Mouse (Mus musculus) kidney, embryonic 15.5 days (tissue): ENCODE measurements around the gene Foxd3. TPM values are rescaled to one million over a fixed set of nuclear protein-coding genes. Genes with fewer than 3 reads are reported as not detected.

Experiments
- ATAC-seq: fragments of 200-750 bp; cut with Nextera tagmentation; replicated peaks from 2 replicates; pipeline ENCODE4 v1.8.0; 2017; ENCODE audit warnings: moderate TSS enrichment; ENCODE audit not compliant: low FRiP score
- H3K27ac ChIP-seq: fragments of 300-500 bp; sonication (generic); 2 replicates; pipeline ENCODE4 v1.5.1; 2015; ENCODE audit warnings: mild to moderate bottlenecking, inconsistent platforms
- H3K27me3 ChIP-seq: fragments of 300-500 bp; sonication (generic); 2 replicates; pipeline ENCODE4 v1.6.1; 2015; ENCODE audit warnings: inconsistent platforms
- H3K36me3 ChIP-seq: fragments of 300-500 bp; sonication (generic); 2 replicates; pipeline ENCODE4 v1.6.1; 2015; ENCODE audit warnings: inconsistent platforms
- H3K4me1 ChIP-seq: fragments of 300-500 bp; sonication (generic); 2 replicates; pipeline ENCODE4 v1.6.1; 2015; ENCODE audit warnings: inconsistent platforms
- H3K4me2 ChIP-seq: fragments of 300-500 bp; sonication (generic); 2 replicates; pipeline ENCODE4 v1.6.1; 2015; ENCODE audit warnings: moderate library complexity, mild to moderate bottlenecking, inconsistent platforms
- H3K4me3 ChIP-seq: fragments of 300-500 bp; sonication (generic); replicated peaks from 2 replicates; pipeline ENCODE4 v1.5.1; 2015; ENCODE audit warnings: mild to moderate bottlenecking, inconsistent platforms
- H3K9ac ChIP-seq: fragments of 300-500 bp; sonication (generic); 2 replicates; pipeline ENCODE4 v1.6.1; 2015; ENCODE audit warnings: mild to moderate bottlenecking, inconsistent platforms
- H3K9me3 ChIP-seq: fragments of 300-500 bp; sonication (generic); replicated peaks from 2 replicates; pipeline ENCODE4 v1.6.1; 2016; ENCODE audit warnings: inconsistent platforms
- WGBS: fragments of 180-500 bp; shearing (Covaris S2); methylation state at CpG from one replicate; pipeline ENCODE4 v1.1.7; 2015; ENCODE audit warnings: mixed read lengths; 5-methylcytosine and 5-hydroxymethylcytosine counted together
- polyA plus RNA-seq: library from polyadenylated mRNA; unstranded; fragments of >200 nt; fragmentation: Nextera tagmentation; extraction: Ambion mirVana; gene quantifications from 2 replicates; pipeline ENCODE4 v1.2.1, GENCODE M21; 2015

Foxd3 gene
- polyA plus RNA-seq, 1 experiment from 2014 or later: 0.17 TPM

DNA sequence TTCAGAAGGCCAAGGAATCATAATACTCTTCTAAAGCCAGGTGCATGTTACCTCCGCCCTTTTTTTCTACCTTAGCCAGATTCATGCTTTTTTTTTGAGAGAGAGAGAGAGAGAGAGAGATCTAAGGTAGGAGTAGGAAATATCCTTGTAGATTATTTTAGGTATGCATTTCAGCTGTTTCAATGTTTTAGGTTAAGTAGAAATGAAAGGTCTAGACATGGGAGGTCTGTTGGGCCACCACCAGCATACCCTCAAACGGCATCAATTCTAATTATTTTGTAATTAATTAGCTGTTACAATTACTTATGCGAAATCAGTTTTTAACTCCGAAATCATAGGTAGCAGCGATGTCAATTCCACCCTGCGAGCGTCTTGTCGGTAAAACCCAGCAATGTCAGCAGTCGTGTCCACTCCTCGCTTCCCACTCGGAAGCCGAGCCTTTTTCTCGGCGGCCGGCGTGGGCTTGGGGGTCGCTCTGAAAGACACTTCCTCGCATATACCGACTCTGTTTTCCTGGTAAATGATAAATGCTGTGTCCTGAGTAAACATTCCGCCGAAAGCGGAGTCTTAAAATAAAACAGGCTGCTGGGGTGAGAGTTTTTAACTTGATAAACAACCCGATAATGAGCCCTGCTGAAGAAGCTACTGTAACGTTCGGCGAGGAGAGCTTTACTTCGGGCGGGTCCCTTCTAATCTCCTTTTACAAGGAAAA, 3.4 kb downstream of the Foxd3 start:
- WGBS: 2% methylated on average over 28 of the region's 28 CpGs
- Histone ChIP-seq H3K27me3 (peaks cover 95% of the 10 kb centered on the region), H3K4me3 (no peak overlapping the region), H3K4me2 (no peak overlapping the region), H3K9ac (no peak overlapping the region), H3K9me3 (no peaks in the 10 kb centered on the region), H3K36me3 (no peaks in the 10 kb centered on the region), H3K4me1 (peaks cover 42% of the 10 kb centered on the region), H3K27ac (no peak overlapping the region)
- ATAC-seq: no peak

DNA sequence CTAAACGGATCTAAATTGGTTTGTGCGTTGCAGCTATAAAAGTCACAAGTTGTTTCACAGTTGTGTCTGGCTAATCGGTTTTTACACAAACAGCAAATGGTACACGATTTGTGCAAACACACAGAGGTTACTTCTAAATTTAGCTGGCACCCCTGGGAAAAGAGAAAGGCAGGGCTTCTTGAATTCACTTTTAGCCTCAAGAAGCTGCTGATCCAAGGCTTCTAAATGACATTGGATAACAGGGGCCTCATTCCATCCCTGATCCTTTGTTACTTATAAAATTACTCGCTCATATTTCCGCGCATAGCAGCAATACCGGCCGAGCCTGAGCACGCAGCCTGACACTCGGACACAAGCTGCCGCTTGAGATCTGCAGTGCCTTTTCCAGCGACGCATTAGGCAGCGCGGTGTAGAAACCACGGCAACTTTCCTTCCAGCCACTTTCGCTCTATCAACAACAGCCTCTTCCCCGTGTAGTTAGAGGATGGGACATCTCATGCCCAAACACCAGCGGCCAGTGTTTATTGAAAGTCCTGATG, 4.0 kb downstream of the Foxd3 start:
- H3K36me3 ChIP-seq: no peaks in the 10 kb centered on the region
- H3K27ac ChIP-seq: no peak overlapping the region
- peaks cover 42% of the 10 kb centered on the region for H3K4me1 ChIP-seq
- peaks cover 95% of the 10 kb centered on the region for H3K27me3 ChIP-seq
- no peak overlapping the region for H3K4me3 ChIP-seq
- ATAC-seq: no peak
- WGBS: under 1% methylated on average over 20 of the region's 20 CpGs
- no peaks in the 10 kb centered on the region for H3K9me3 ChIP-seq
- H3K9ac ChIP-seq: no peak overlapping the region
- H3K4me2 ChIP-seq: no peak overlapping the region

DNA sequence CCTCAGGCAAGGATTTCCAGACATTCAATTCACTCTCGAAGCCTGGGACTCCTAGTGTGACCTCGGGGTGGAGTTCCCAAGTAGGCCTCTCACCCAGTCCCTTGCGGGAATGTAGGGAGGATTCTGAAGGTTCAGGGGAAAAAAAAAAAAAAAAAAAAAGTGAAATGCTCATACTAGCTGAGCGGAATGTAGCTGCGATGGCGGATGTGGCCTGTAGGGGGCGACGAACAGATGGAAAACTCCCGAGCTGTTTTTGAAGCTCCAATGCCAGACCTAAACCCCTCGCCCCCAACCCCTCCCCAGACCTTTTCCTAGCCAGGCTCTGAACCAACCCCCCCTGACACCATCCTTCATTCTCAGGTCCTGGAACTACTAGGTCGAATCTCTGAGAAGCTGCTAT, 4.9 kb downstream of the Foxd3 start:
- WGBS: 0% methylated on average over 11 of the region's 11 CpGs
- ATAC-seq: no peak; the same call in 1 of the 2 replicates
- Histone ChIP-seq H3K4me2 (peak overlapping the region; percentile 40), H3K9ac (no peak overlapping the region), H3K27ac (no peak overlapping the region), H3K4me3 (no peak overlapping the region), H3K4me1 (peaks cover 38% of the 10 kb centered on the region), H3K36me3 (no peaks in the 10 kb centered on the region), H3K9me3 (no peaks in the 10 kb centered on the region), H3K27me3 (peaks cover 95% of the 10 kb centered on the region)

DNA sequence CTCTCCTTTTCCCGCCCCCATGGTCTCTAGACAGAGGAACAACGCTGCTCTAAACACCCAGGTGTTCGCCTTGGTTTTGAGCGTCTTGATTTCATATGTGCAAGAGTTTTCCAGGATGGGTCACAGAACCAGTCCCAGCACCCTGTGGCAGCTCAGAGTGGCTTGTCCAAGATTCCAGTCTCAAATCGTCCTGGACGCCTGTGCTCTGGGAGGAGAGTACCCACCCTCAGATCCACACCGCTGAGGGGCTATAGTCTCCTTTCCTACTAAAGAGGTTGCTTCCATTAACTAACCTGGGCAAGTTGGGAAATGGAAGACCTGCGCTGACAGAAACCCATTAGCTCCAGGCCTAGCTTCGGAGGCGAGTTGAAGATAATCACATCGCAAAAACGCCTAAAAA, 5.9 kb downstream of the Foxd3 start:
- H3K4me2 ChIP-seq: no peak overlapping the region
- no peak overlapping the region for H3K27ac ChIP-seq
- H3K9me3 ChIP-seq: no peaks in the 10 kb centered on the region
- H3K9ac ChIP-seq: no peak overlapping the region
- ATAC-seq: no peak
- 5% methylated on average over 12 of the region's 12 CpGs for WGBS
- peaks cover 88% of the 10 kb centered on the region for H3K27me3 ChIP-seq
- H3K4me1 ChIP-seq: peaks cover 28% of the 10 kb centered on the region
- no peak overlapping the region for H3K4me3 ChIP-seq
- H3K36me3 ChIP-seq: no peaks in the 10 kb centered on the region

DNA sequence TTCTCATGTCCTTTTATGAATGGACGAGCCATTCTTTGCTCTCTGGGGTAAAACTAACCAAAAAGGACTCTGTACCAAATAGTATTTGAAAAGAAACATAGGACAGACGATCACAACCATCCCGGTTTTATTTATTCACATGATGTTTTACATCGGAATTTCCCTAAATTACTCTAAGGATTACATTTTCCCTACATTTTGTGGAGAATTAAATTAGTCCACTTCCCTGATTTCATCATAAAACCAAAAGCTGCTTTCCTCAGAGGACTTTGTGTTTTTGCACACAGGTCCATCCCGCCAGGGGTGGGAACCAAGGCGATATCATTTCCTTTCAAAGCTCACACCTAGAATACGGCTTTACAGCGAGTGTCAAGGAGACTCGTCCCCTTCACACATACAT, 6.3 kb downstream of the Foxd3 start:
- Histone ChIP-seq H3K27ac (no peak overlapping the region), H3K9me3 (no peaks in the 10 kb centered on the region), H3K36me3 (no peaks in the 10 kb centered on the region), H3K9ac (no peak overlapping the region), H3K4me1 (peaks cover 24% of the 10 kb centered on the region), H3K4me2 (no peak overlapping the region), H3K27me3 (peaks cover 83% of the 10 kb centered on the region), H3K4me3 (no peak overlapping the region)
- 7% methylated on average over 9 of the region's 9 CpGs for WGBS
- ATAC-seq: no peak

DNA sequence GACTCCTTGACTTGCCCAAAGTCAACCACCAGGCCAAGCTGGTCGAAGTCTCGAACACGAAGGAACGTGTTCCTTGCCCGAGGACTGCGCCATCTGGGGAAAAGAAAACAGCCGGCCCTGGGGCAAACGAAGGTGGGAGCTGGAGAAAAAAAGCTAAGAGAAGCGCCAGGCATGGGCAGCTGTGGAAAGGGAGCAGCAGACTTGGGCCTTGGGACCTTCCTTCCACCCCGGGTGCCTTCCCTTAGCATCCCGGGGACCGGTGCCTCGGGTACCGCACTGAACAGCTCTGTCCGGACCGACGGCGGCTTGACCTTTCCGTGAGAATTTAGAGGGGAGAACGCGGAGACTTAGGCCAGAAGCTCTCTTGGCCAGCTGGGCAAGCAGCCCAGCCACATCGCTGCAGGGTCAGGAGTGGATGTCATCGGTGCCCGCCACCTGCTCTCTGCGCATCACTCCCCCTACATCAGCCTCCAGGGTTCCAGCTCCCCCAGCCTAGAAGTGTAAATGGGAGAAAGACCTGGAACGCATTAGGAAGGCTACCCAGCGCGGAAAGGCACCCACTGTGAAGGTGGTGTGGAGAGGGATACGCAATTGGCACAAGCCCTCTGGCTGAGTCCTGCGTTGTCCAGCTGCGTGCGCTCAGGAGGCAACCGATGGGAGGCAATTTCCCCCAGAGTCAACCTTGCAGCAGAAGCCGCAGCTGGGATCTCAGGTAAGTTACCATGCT, 6.9 kb downstream of the Foxd3 start:
- no peak for ATAC-seq

DNA sequence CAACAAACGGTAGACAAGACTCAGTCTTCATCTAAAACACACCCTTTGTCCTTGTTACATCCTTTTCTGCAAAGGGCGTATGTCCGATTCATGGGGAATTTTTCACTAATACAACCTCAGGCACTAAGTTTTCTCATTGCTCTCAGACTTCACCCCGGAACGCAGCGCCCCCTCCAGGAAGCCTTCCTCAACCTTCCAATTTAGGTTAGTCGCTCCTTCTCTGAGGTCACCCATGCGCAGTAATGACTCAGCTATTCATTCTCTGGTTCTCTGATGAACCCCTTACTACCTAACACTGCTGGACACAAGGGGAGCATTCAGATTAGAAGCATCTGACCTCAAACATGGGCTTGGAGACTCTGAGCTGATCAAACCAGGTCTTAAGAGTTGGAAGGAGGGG, 7.6 kb downstream of the Foxd3 start:
- no peak overlapping the region for H3K4me3 ChIP-seq
- WGBS: 14% methylated on average over 8 of the region's 8 CpGs
- H3K9ac ChIP-seq: no peak overlapping the region
- no peak overlapping the region for H3K27ac ChIP-seq
- no peak for ATAC-seq
- no peak overlapping the region for H3K4me2 ChIP-seq
- peaks cover 17% of the 10 kb centered on the region; the same call in 1 of the 2 replicates for H3K4me1 ChIP-seq
- no peaks in the 10 kb centered on the region for H3K9me3 ChIP-seq
- peaks cover 78% of the 10 kb centered on the region for H3K27me3 ChIP-seq
- H3K36me3 ChIP-seq: no peaks in the 10 kb centered on the region

More for the DNA sequence above, 6.9 kb downstream of the Foxd3 start:
- Histone ChIP-seq H3K27ac (no peak overlapping the region), H3K4me1 (peaks cover 18% of the 10 kb centered on the region), H3K27me3 (peaks cover 82% of the 10 kb centered on the region), H3K4me2 (no peak overlapping the region), H3K9me3 (no peaks in the 10 kb centered on the region), H3K9ac (no peak overlapping the region), H3K4me3 (no peak overlapping the region), H3K36me3 (no peaks in the 10 kb centered on the region)
- WGBS: 2% methylated on average over 34 of the region's 34 CpGs

DNA sequence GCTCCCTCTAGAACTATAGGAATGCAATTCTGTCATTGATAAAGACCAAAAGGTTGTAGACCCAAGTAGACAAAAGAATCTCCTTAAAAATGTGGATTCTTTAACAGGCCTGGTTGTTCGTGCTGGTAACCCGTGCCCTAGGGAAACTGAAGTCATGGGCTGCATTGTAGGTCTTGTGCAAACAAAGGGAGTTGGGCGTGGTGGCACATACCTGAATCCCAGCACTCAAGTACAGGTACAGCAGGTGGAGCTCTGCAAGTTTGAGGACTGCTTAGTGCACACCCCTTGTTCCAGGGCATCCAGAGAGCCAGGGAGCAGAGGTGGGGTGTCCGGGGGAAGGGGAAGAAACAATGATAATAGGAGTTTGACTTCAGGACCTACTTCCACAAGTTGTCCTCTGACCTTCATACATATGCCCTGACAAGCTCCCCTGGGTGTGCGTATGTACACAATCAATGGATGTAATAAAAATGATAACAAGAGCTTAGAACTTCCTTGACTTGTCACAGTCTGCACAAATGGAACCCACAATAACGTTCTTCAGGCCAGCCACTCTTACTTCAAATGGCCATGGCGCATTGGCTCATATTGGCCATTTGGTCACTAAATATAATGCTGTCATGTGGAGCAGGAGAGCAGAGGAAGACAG, 14.2 kb downstream of the Foxd3 start:
- 90% methylated on average over 7 of the region's 7 CpGs for WGBS
- no peak overlapping the region for H3K4me2 ChIP-seq
- H3K27me3 ChIP-seq: peaks cover 14% of the 10 kb centered on the region
- no peak overlapping the region for H3K9ac ChIP-seq
- ATAC-seq: no peak
- no peaks in the 10 kb centered on the region for H3K36me3 ChIP-seq
- H3K4me3 ChIP-seq: no peak overlapping the region
- H3K27ac ChIP-seq: no peak overlapping the region
- H3K4me1 ChIP-seq: no peaks in the 10 kb centered on the region
- H3K9me3 ChIP-seq: no peaks in the 10 kb centered on the region

DNA sequence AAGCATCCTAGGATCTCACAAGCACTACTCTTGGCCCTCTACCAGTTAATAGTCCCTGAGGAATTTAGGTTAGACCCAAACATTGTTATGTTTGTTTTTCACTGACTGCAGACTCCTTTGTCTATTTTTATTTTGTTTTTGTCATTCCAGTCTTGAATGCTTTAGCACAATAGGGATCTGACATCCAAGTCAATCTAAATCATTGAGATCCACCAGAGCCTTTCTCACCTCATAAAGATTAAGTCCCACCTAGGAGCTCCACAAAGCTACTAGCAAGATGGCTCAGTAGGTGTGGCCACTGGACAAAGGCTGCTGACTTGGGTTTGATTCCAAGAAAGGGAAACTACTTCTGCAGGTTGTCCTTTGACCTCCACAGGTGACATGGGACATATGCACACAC, 19.1 kb downstream of the Foxd3 start:
- no peak for ATAC-seq
- Histone ChIP-seq H3K4me3 (no peak overlapping the region), H3K9ac (no peak overlapping the region), H3K4me1 (no peaks in the 10 kb centered on the region), H3K27ac (no peak overlapping the region), H3K4me2 (no peak overlapping the region), H3K36me3 (no peaks in the 10 kb centered on the region), H3K27me3 (no peaks in the 10 kb centered on the region), H3K9me3 (no peaks in the 10 kb centered on the region)

DNA sequence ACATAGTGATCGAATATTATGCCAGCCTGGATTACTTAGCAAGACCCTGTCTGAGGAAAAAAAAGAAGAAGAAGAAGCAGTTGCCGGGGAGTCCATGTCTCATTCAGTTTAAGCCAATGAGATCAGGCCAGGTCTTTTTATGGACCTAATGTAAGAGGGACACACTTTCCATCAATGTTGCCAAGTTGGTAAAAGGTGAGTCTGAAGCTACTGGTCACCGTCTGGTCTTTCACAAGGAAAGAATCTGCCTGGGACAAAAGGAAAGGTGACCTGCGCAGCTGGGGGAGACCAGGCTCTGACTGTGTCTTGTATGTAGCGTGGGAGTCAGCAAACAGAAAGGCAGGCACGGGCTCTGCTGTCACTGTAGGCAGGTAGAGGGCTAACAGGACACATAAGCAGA, 27.8 kb downstream of the Foxd3 start:
- H3K9me3 ChIP-seq: no peaks in the 10 kb centered on the region
- H3K27ac ChIP-seq: no peak overlapping the region
- 83% methylated on average over 6 of the region's 6 CpGs for WGBS
- no peak overlapping the region for H3K4me3 ChIP-seq
- no peaks in the 10 kb centered on the region for H3K4me1 ChIP-seq
- no peaks in the 10 kb centered on the region for H3K27me3 ChIP-seq
- H3K9ac ChIP-seq: no peak overlapping the region
- no peaks in the 10 kb centered on the region for H3K36me3 ChIP-seq
- no peak overlapping the region for H3K4me2 ChIP-seq
- no peak for ATAC-seq

DNA sequence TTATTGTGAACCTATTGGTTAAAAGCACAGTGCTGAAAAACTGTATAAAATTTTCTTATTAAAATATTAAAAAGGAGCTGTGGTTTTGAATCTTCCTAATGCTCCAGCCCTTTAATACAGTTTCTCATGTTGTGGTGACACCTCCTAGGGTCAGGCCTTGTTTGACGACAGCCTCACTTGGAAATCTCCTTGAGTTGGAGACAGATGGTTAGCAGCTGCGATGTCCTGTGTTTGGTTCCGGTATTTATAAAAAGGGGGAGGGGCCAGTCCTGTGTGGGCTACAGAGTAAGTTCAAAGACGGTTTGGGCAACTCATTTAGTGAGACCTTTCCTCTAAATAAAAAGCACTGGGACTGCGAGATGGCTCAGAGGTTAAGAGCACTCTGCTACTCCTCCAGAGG, 30.2 kb downstream of the Foxd3 start:
- Histone ChIP-seq H3K4me1 (no peaks in the 10 kb centered on the region), H3K9ac (no peak overlapping the region), H3K9me3 (no peaks in the 10 kb centered on the region), H3K27ac (no peak overlapping the region), H3K4me3 (no peak overlapping the region), H3K36me3 (no peaks in the 10 kb centered on the region), H3K27me3 (no peaks in the 10 kb centered on the region), H3K4me2 (no peak overlapping the region)
- ATAC-seq: no peak
- WGBS: 45% methylated on average over 5 of the region's 5 CpGs
